In the genomic region with DNA sequence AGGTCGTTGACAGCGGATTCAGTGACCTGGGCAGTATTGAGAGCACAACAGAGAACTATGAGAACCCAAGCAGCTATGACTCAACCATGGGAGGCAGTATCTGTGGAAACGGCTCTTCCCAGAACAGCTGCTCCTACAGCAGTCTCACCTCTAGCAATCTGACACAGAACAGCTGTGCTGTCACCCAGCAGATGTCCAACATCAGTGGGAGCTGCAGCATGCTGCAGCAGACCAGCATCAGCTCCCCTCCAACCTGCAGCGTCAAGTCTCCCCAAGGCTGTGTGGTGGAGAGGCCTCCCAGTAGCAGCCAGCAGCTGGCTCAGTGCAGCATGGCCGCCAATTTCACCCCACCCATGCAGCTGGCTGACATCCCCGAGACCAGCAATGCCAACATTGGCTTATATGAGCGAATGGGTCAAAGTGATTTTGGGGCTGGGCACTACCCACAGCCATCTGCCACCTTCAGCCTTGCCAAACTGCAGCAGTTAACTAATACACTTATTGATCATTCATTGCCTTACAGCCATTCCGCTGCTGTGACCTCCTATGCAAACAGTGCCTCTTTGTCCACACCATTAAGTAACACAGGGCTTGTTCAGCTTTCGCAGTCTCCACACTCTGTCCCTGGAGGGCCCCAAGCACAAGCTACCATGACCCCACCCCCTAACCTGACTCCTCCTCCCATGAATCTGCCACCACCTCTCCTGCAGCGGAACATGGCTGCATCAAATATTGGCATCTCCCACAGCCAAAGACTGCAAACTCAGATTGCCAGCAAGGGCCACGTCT, we compare ENCODE assay signal across 11 mouse cellular contexts. TPM values are rescaled to one million over a fixed set of nuclear protein-coding genes. Genes with fewer than 3 reads are reported as not detected.
DNase-seq lines count a peak whose midpoint lies in the region; ATAC-seq and TF ChIP-seq lines count a peak whose summit lies in the region.
"Had no signal": no experiment of that assay in that cellular context is flagged by ENCODE, and none has a peak within 500 bp of the region (broad histone marks: within the 10 kb centered on the region; RNA-seq: fewer than 3 reads in every experiment).

No protein-coding gene starts in this region.

- DNase-seq in heart, adult 9 months (ENCODE audit: low spot score in 2 of 2) = peak; percentile 38 to 40
- no peak for DNase-seq in heart, postnatal 4 days
- peak; percentile 52 for DNase-seq in midbrain, postnatal 0 days (ENCODE audit: low spot score)
- no peak for DNase-seq in midbrain, embryonic 10.5 days (ENCODE audit: low spot score)
- no peak for DNase-seq in limb, embryonic 14.5 days (ENCODE audit: low spot score)
- no peak for DNase-seq in urinary bladder, adult 2 months (ENCODE audit: low spot score)
- no peak for DNase-seq in adrenal gland, adult (ENCODE audit: inconsistent age in 2 of 2, low spot score in 1 of 2)
- DNase-seq: adrenal gland, postnatal 36 days had no signal

- H3K4me2 ChIP-seq in midbrain, postnatal 0 days (ENCODE audit: low read depth, low read length, poor library complexity, severe bottlenecking) = no peak overlapping the region
- no peak overlapping the region for H3K4me2 ChIP-seq in limb, embryonic 14.5 days (replicated peaks; ENCODE audit: low read depth, low read length, severe bottlenecking)
- H3K4me2 ChIP-seq in stomach, embryonic 16.5 days (ENCODE audit: low read depth, low read length) = no peak overlapping the region

- TF ChIP-seq CTCF in midbrain, postnatal 0 days (IDR thresholded peaks at IDR 0.05) = no peak

- no peaks in the 10 kb centered on the region for H3K4me1 ChIP-seq in midbrain, postnatal 0 days (ENCODE audit: insufficient read depth, low read length)
- H3K4me1 ChIP-seq in midbrain, embryonic 10.5 days = peaks cover 8% of the 10 kb centered on the region
- H3K4me1 ChIP-seq in limb, embryonic 14.5 days (ENCODE audit: control insufficient read depth, insufficient read depth, low read length) = peaks cover 20% of the 10 kb centered on the region
- no peaks in the 10 kb centered on the region; the same call in 1 of the 2 replicates for H3K4me1 ChIP-seq in stomach, embryonic 16.5 days (ENCODE audit: control insufficient read depth, insufficient read depth, low read length)

- H3K36me3 ChIP-seq in midbrain, postnatal 0 days (ENCODE audit: insufficient read depth, low read length) = peaks cover 26% of the 10 kb centered on the region
- peaks cover 59% of the 10 kb centered on the region for H3K36me3 ChIP-seq in midbrain, embryonic 10.5 days
- H3K36me3 ChIP-seq in limb, embryonic 14.5 days (ENCODE audit: control insufficient read depth, insufficient read depth, low read length) = peaks cover 57% of the 10 kb centered on the region
- H3K36me3 ChIP-seq in stomach, embryonic 16.5 days (ENCODE audit: control insufficient read depth, insufficient read depth, low read length) = peaks cover 12% of the 10 kb centered on the region

- no peak overlapping the region for H3K9ac ChIP-seq in midbrain, postnatal 0 days (replicated peaks; ENCODE audit: low read length, poor library complexity, severe bottlenecking)
- H3K9ac ChIP-seq in limb, embryonic 14.5 days (ENCODE audit: low read depth, low read length, severe bottlenecking) = no peak overlapping the region
- H3K9ac ChIP-seq in stomach, embryonic 16.5 days (ENCODE audit: low read length) = no peak overlapping the region
- H3K9ac ChIP-seq: liver, embryonic 14.5 days had no signal

- H3K27me3 ChIP-seq in midbrain, postnatal 0 days (ENCODE audit: insufficient read depth, low read length) = no peaks in the 10 kb centered on the region
- H3K27me3 ChIP-seq in midbrain, embryonic 10.5 days (ENCODE audit: low read depth, poor library complexity, severe bottlenecking) = no peaks in the 10 kb centered on the region
- no peaks in the 10 kb centered on the region for H3K27me3 ChIP-seq in limb, embryonic 14.5 days (ENCODE audit: control insufficient read depth, insufficient read depth, low read length)
- H3K27me3 ChIP-seq in stomach, embryonic 16.5 days (ENCODE audit: control insufficient read depth, insufficient read depth, low read length) = no peaks in the 10 kb centered on the region

- no peak overlapping the region for H3K4me3 ChIP-seq in midbrain, postnatal 0 days (ENCODE audit: low read depth, low read length)
- H3K4me3 ChIP-seq in midbrain, embryonic 10.5 days = no peak overlapping the region
- H3K4me3 ChIP-seq in limb, embryonic 14.5 days (replicated peaks; ENCODE audit: low read length) = no peak overlapping the region
- H3K4me3 ChIP-seq in stomach, embryonic 16.5 days (replicated peaks; ENCODE audit: low read length) = no peak overlapping the region

- 87% methylated on average over 11 of the region's 11 CpGs for WGBS in midbrain, postnatal 0 days
- 90% methylated on average over 11 of the region's 11 CpGs for WGBS in midbrain, embryonic 10.5 days
- WGBS in limb, embryonic 14.5 days = 79% methylated on average over 11 of the region's 11 CpGs
- 56% methylated on average over 11 of the region's 11 CpGs for WGBS in stomach, embryonic 16.5 days

- no peak for TF ChIP-seq POLR2A in limb, embryonic 14.5 days (IDR thresholded peaks at IDR 0.05; ENCODE audit: borderline replicate concordance, extremely low read depth, insufficient read depth, insufficient read length)

- no peaks in the 10 kb centered on the region for H3K9me3 ChIP-seq in midbrain, postnatal 0 days (ENCODE audit: low read length)
- H3K9me3 ChIP-seq in midbrain, embryonic 10.5 days (replicated peaks) = no peaks in the 10 kb centered on the region
- H3K9me3 ChIP-seq in limb, embryonic 14.5 days (ENCODE audit: control insufficient read depth, low read length) = no peaks in the 10 kb centered on the region
- H3K9me3 ChIP-seq in stomach, embryonic 16.5 days (replicated peaks; ENCODE audit: control insufficient read depth, low read length) = no peaks in the 10 kb centered on the region

- no peak overlapping the region for H3K27ac ChIP-seq in midbrain, postnatal 0 days (ENCODE audit: low read depth, low read length)
- H3K27ac ChIP-seq in midbrain, embryonic 10.5 days (replicated peaks) = no peak overlapping the region; the same call in 1 of the 2 replicates
- no peak overlapping the region for H3K27ac ChIP-seq in limb, embryonic 14.5 days (replicated peaks; ENCODE audit: low read depth, low read length)
- H3K27ac ChIP-seq in stomach, embryonic 16.5 days (ENCODE audit: low read length) = no peak overlapping the region
- H3K27ac ChIP-seq: liver, embryonic 14.5 days had no signal

- ATAC-seq in midbrain, postnatal 0 days (ENCODE audit: low FRiP score) = peak; percentile 47; the same call in 1 of the 2 replicates
- ATAC-seq in limb, embryonic 14.5 days (ENCODE audit: low FRiP score, low read depth) = peak; percentile 48; the same call in 1 of the 2 replicates
- peak; percentile 84 for ATAC-seq in stomach, embryonic 16.5 days (ENCODE audit: insufficient read depth, low FRiP score)

RNA-seq across cellular contexts. Expression of gene Dupd1, which starts 44.5 kb away (rescaled TPM):
- total RNA-seq in heart, postnatal 4 days (2021) = under 1 TPM in 1 of 2 experiments, not detected in 1; 0.68 TPM
- 1.4 TPM in 1 of 2 replicates, not detected in the other for total RNA-seq in midbrain, postnatal 0 days (2014; rRNA removed)
- polyA plus RNA-seq in midbrain, postnatal 0 days (2015; fragmentation: Nextera tagmentation; extraction: Ambion mirVana) = 0.39 and 0.41 TPM in 2 replicates
- not detected in 2 replicates for polyA plus RNA-seq in midbrain, embryonic 10.5 days (2016; fragmentation: Nextera tagmentation; extraction: Ambion mirVana)
- 0.47 and 0.50 TPM in 2 replicates for polyA plus RNA-seq in limb, embryonic 14.5 days (2012; rRNA removed)
- 0.76 and 0.82 TPM in 2 replicates for polyA plus RNA-seq in limb, embryonic 14.5 days (2014; fragmentation: Nextera tagmentation; extraction: Ambion mirVana)
- polyA plus RNA-seq in stomach, embryonic 16.5 days (2015; fragmentation: Nextera tagmentation; extraction: Ambion mirVana) = 0.81 TPM in 1 of 2 replicates, not detected in the other
- not detected in 2 replicates for polyA plus RNA-seq in urinary bladder, adult 2 months (2012; rRNA removed)
- polyA plus RNA-seq: liver, embryonic 14.5 days; spleen, adult 2 months had no signal

Comparison
In these comparisons a context has a peak if more than half of its experiments do, and no peak if none do; other contexts are left out.
1. DNase-seq: peak in heart, adult 9 months (2 of 2) and midbrain, postnatal 0 days (single experiment); none in heart, postnatal 4 days (single experiment), midbrain, embryonic 10.5 days (single experiment), limb, embryonic 14.5 days (single experiment), urinary bladder, adult 2 months (single experiment) and adrenal gland, adult (0 of 2).
2. Peak in every context shown above with its lines, with median percentiles within 50 percentile points of each other: ATAC-seq.